Mouse (Mus musculus): ENCODE measurements around the gene H2al1g. TPM values are rescaled to one million over a fixed set of nuclear protein-coding genes. Genes with fewer than 3 reads are reported as not detected.

The H2al1g gene
- total RNA-seq, 2 experiments from 2014 or later = not detected

GRCm38 (mm10) chrX:11365151-11365550, 47.1 kb downstream of the H2al1g start:
- ATAC-seq (replicated peaks; ENCODE audit: low FRiP score, poor library complexity, severe bottlenecking) = no peak

Other genes starting within 250 kb of the H2al1g start
- not detected in 2 replicates for gene H2al1a, start 19.0 kb upstream of the H2al1g start, total RNA-seq (2015; ENCODE audit: low replicate concordance)
- gene H2al1a, start 19.0 kb upstream of the H2al1g start, total RNA-seq (2017; ENCODE audit: low replicate concordance) = not detected in 2 replicates
- gene H2al1b, start 15.8 kb upstream of the H2al1g start, total RNA-seq (2015; ENCODE audit: low replicate concordance) = not detected in 2 replicates
- gene H2al1b, start 15.8 kb upstream of the H2al1g start, total RNA-seq (2017; ENCODE audit: low replicate concordance) = not detected in 2 replicates
- gene H2al1c, start 12.6 kb upstream of the H2al1g start, total RNA-seq (2015; ENCODE audit: low replicate concordance) = not detected in 2 replicates
- gene H2al1c, start 12.6 kb upstream of the H2al1g start, total RNA-seq (2017; ENCODE audit: low replicate concordance) = not detected in 2 replicates
- not detected in 2 replicates for gene H2al1d, start 9.4 kb upstream of the H2al1g start, total RNA-seq (2015; ENCODE audit: low replicate concordance)
- not detected in 2 replicates for gene H2al1d, start 9.4 kb upstream of the H2al1g start, total RNA-seq (2017; ENCODE audit: low replicate concordance)
- gene H2al1e, start 6.3 kb upstream of the H2al1g start, total RNA-seq (2015; ENCODE audit: low replicate concordance) = not detected in 2 replicates
- not detected in 2 replicates for gene H2al1e, start 6.3 kb upstream of the H2al1g start, total RNA-seq (2017; ENCODE audit: low replicate concordance)
- not detected in 2 replicates for gene H2al1f, start 3.1 kb upstream of the H2al1g start, total RNA-seq (2015; ENCODE audit: low replicate concordance)
- not detected in 2 replicates for gene H2al1f, start 3.1 kb upstream of the H2al1g start, total RNA-seq (2017; ENCODE audit: low replicate concordance)
- gene H2al1h, start 3.2 kb downstream of the H2al1g start, total RNA-seq (2015; ENCODE audit: low replicate concordance) = not detected in 2 replicates
- not detected in 2 replicates for gene H2al1h, start 3.2 kb downstream of the H2al1g start, total RNA-seq (2017; ENCODE audit: low replicate concordance)
- not detected in 2 replicates for gene H2al1i, start 6.4 kb downstream of the H2al1g start, total RNA-seq (2015; ENCODE audit: low replicate concordance)
- not detected in 2 replicates for gene H2al1i, start 6.4 kb downstream of the H2al1g start, total RNA-seq (2017; ENCODE audit: low replicate concordance)
- gene H2al1j, start 9.6 kb downstream of the H2al1g start, total RNA-seq (2015; ENCODE audit: low replicate concordance) = not detected in 2 replicates
- not detected in 2 replicates for gene H2al1j, start 9.6 kb downstream of the H2al1g start, total RNA-seq (2017; ENCODE audit: low replicate concordance)